Mouse (Mus musculus) stomach, embryonic 16.5 days (tissue): ENCODE data around the gene Isy1. TPM values are rescaled to one million over a fixed set of nuclear protein-coding genes. Genes with fewer than 3 reads are reported as not detected.

Source experiments
- ATAC-seq: fragments of 200-750 bp; cut with Nextera tagmentation; 2 replicates; pipeline ENCODE4 v1.8.0; 2017; ENCODE audit warnings: moderate number of reproducible peaks, moderate TSS enrichment; ENCODE audit not compliant: insufficient read depth, low FRiP score
- H3K27ac ChIP-seq: fragments of 300-500 bp; sonication (generic); 2 replicates; pipeline ENCODE4 v1.5.1; 2014; ENCODE audit warnings: low read length
- H3K27me3 ChIP-seq: fragments of 300-500 bp; sonication (generic); 2 replicates; pipeline ENCODE4 v1.6.1; 2014; ENCODE audit warnings: low read length, control low read depth, mixed read lengths; ENCODE audit not compliant: control insufficient read depth, insufficient read depth
- H3K36me3 ChIP-seq: fragments of 300-500 bp; sonication (generic); 2 replicates; pipeline ENCODE4 v1.6.1; 2014; ENCODE audit warnings: low read length; ENCODE audit not compliant: control insufficient read depth, insufficient read depth
- H3K4me1 ChIP-seq: fragments of 300-500 bp; sonication (generic); 2 replicates; pipeline ENCODE4 v1.6.1; 2014; ENCODE audit warnings: low read length, control low read depth, mixed read lengths; ENCODE audit not compliant: control insufficient read depth, insufficient read depth
- H3K4me2 ChIP-seq: fragments of 300-500 bp; sonication (generic); 2 replicates; pipeline ENCODE4 v1.6.1; 2014; ENCODE audit warnings: low read depth, low read length, mixed read lengths
- H3K4me3 ChIP-seq: fragments of 300-500 bp; sonication (generic); replicated peaks from 2 replicates; pipeline ENCODE4 v1.5.1; 2014; ENCODE audit warnings: mild to moderate bottlenecking, low read length
- H3K9ac ChIP-seq: fragments of 300-500 bp; sonication (generic); 2 replicates; pipeline ENCODE4 v1.6.1; 2014; ENCODE audit warnings: low read length
- H3K9me3 ChIP-seq: fragments of 300-500 bp; sonication (generic); replicated peaks from 2 replicates; pipeline ENCODE4 v1.6.1; 2016; ENCODE audit warnings: low read length, control low read depth; ENCODE audit not compliant: control insufficient read depth
- WGBS: fragments of 180-500 bp; shearing (Covaris S2); extraction: QIAGEN DNeasy Blood & Tissue Kit; methylation state at CpG from one replicate; pipeline ENCODE4 v1.1.7; 2014; 5-methylcytosine and 5-hydroxymethylcytosine counted together
- polyA plus RNA-seq: library from polyadenylated mRNA; unstranded; fragments of >200 nt; fragmentation: Nextera tagmentation; extraction: Ambion mirVana; gene quantifications from 2 replicates; pipeline ENCODE4 v1.2.1, GENCODE M21; 2015

Isy1 gene
- polyA plus RNA-seq, 1 experiment from 2014 or later, result 48.1 TPM

- 79% methylated on average over 4 of the region's 4 CpGs for WGBS
- Histone ChIP-seq H3K9me3 (no peaks in the 10 kb centered on the region), H3K36me3 (no peaks in the 10 kb centered on the region), H3K27ac (no peak overlapping the region), H3K4me3 (no peak overlapping the region), H3K27me3 (no peaks in the 10 kb centered on the region), H3K4me2 (no peak overlapping the region), H3K9ac (no peak overlapping the region), H3K4me1 (peaks cover 8% of the 10 kb centered on the region)
- no peak for ATAC-seq
Measured at GRCm38 (mm10) chr6:87853446-87853845, 14.8 kb upstream of the Isy1 start.

DNA sequence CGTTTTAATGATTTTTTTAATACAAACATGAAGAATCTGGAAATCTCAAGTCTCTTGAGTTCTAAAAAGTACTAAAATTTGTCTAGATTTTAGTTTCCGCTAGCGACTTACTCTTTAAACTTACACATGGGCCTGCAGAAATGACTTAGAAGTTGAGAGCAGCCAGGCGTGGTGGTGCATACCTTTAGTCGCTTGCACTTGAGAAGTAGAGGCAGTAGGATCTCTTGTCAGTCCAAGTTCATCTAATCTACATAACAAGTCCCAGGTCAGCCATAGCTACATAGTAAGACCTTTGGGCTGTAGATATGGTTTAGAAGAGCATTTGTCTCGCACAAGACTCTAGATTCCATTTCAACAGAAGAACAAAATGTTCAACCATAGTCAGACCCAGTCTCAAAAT lies 13.3 kb upstream of the Isy1 start:
- H3K4me2 ChIP-seq, result no peak overlapping the region
- 78% methylated on average over 6 of the region's 6 CpGs for WGBS

GRCm38 (mm10) chr6:87850900-87851614 lies 12.5 kb upstream of the Isy1 start, which contains the start of gene Cnbp:
Gene Cnbp (minus strand): TSS chr6:87851106.
- Histone ChIP-seq H3K36me3 (no peaks in the 10 kb centered on the region), H3K4me3 (peak within 1 kb of the TSS; percentile 96), H3K27me3 (no peaks in the 10 kb centered on the region), H3K9me3 (no peaks in the 10 kb centered on the region), H3K9ac (peak within 1 kb of the TSS; percentile 97), H3K27ac (peak within 1 kb of the TSS; percentile 96), H3K4me2 (peak within 1 kb of the TSS; percentile 95), H3K4me1 (peaks cover 16% of the 10 kb centered on the region)
- WGBS, result under 1% methylated on average over 55 of the region's 55 CpGs
- peak; percentile 99 for ATAC-seq

More for the DNA sequence above, 13.3 kb upstream of the Isy1 start:
- ATAC-seq, result no peak
- H3K4me1 ChIP-seq, result peaks cover 16% of the 10 kb centered on the region
- no peaks in the 10 kb centered on the region for H3K9me3 ChIP-seq
- H3K9ac ChIP-seq, result no peak overlapping the region
- H3K27ac ChIP-seq, result no peak overlapping the region
- no peaks in the 10 kb centered on the region for H3K27me3 ChIP-seq
- H3K36me3 ChIP-seq, result no peaks in the 10 kb centered on the region
- no peak overlapping the region for H3K4me3 ChIP-seq

GRCm38 (mm10) chr6:87850155-87850899 lies 11.7 kb upstream of the Isy1 start:
- H3K9ac ChIP-seq, result peak overlapping the region; percentile 93
- ATAC-seq, result peak; percentile 63
- peak overlapping the region; percentile 96 for H3K4me3 ChIP-seq
- H3K4me2 ChIP-seq, result peak overlapping the region; percentile 86
- H3K36me3 ChIP-seq, result peaks cover under 1% of the 10 kb centered on the region; the same call in 1 of the 2 replicates
- peaks cover 16% of the 10 kb centered on the region for H3K4me1 ChIP-seq
- H3K9me3 ChIP-seq, result no peaks in the 10 kb centered on the region
- H3K27ac ChIP-seq, result peak overlapping the region; percentile 91
- no peaks in the 10 kb centered on the region for H3K27me3 ChIP-seq
- WGBS, result under 1% methylated on average over 73 of the region's 73 CpGs

DNA sequence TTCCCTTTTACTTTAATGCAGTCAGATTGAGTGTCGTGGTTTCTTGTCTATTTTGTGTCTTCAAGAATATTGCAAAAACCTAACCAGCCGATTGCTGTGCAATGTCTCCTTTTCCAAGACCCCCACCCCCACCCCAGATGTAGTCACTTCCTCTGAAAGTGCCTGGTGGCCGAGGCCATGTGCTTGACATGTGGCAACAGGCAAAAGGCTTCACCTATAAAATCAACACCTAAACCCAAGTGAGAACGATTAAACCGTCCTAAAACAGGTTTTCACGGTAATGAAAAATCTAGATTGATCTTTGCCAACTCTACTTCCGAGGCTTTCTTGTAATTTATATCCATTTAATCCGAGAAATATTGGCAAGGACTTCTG lies 11.2 kb upstream of the Isy1 start:
- no peaks in the 10 kb centered on the region for H3K27me3 ChIP-seq
- H3K9me3 ChIP-seq, result no peaks in the 10 kb centered on the region
- WGBS, result under 1% methylated on average over 8 of the region's 8 CpGs
- H3K27ac ChIP-seq, result peak overlapping the region; percentile 91
- peak overlapping the region; percentile 93 for H3K9ac ChIP-seq
- peaks cover 6% of the 10 kb centered on the region for H3K36me3 ChIP-seq
- peak overlapping the region; percentile 96 for H3K4me3 ChIP-seq
- H3K4me2 ChIP-seq, result peak overlapping the region; percentile 86
- H3K4me1 ChIP-seq, result peaks cover 16% of the 10 kb centered on the region
- no peak for ATAC-seq

GRCm38 (mm10) chr6:87846813-87847212 lies 8.2 kb upstream of the Isy1 start:
- H3K9me3 ChIP-seq, result no peaks in the 10 kb centered on the region
- ATAC-seq, result no peak
- peaks cover 16% of the 10 kb centered on the region for H3K4me1 ChIP-seq
- no peak overlapping the region for H3K27ac ChIP-seq
- 79% methylated on average over 1 of the region's 1 CpGs for WGBS
- H3K4me2 ChIP-seq, result peak overlapping the region; percentile 48; the same call in 1 of the 2 replicates
- H3K36me3 ChIP-seq, result peaks cover 31% of the 10 kb centered on the region
- no peak overlapping the region; the same call in 1 of the 2 replicates for H3K4me3 ChIP-seq
- H3K27me3 ChIP-seq, result no peaks in the 10 kb centered on the region
- no peak overlapping the region for H3K9ac ChIP-seq

DNA sequence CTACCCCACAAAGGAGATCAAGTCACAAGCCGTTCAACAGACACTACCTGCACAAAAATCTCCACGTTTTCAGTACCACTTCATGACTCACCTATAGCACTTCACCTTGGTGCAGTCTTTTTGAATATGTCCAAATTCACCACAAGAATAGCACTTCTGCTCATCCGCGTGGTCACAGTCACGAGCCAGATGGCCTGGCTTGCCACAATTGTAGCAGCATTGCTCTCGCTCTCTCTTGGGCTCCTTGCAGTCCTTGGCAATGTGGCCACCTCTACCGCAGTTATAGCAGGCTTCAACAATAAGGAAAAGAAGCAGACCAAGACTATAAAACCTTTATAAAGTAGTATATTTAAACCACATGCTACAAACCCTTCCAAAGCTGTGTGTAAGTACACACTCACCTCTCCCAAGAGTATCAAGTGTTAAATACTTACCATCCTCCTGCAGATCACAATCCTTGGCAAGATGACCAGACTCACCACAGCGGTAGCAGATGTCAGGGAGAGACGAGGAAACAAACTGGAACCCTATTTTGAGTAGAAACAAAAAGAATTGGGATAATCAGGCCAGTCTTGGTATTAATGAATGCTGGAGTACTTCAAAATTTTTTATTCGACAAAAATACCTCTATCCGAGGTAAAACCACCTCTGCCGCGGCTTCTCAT lies 6.6 kb upstream of the Isy1 start:
- Histone ChIP-seq H3K9ac (no peak overlapping the region), H3K27me3 (no peaks in the 10 kb centered on the region), H3K27ac (no peak overlapping the region), H3K36me3 (peaks cover 31% of the 10 kb centered on the region), H3K9me3 (no peaks in the 10 kb centered on the region), H3K4me3 (no peak overlapping the region), H3K4me2 (no peak overlapping the region), H3K4me1 (peaks cover 13% of the 10 kb centered on the region)
- 92% methylated on average over 13 of the region's 13 CpGs for WGBS
- no peak for ATAC-seq

GRCm38 (mm10) chr6:87842254-87842653 lies 3.7 kb upstream of the Isy1 start:
- no peak overlapping the region for H3K27ac ChIP-seq
- H3K4me1 ChIP-seq, result peaks cover 8% of the 10 kb centered on the region; the same call in 1 of the 2 replicates
- no peak overlapping the region for H3K4me2 ChIP-seq
- H3K4me3 ChIP-seq, result no peak overlapping the region
- no peaks in the 10 kb centered on the region for H3K9me3 ChIP-seq
- peaks cover 31% of the 10 kb centered on the region for H3K36me3 ChIP-seq
- H3K27me3 ChIP-seq, result no peaks in the 10 kb centered on the region
- no peak overlapping the region for H3K9ac ChIP-seq
- 11% methylated on average over 1 of the region's 1 CpGs for WGBS
- no peak for ATAC-seq

GRCm38 (mm10) chr6:87841635-87842034 lies 3.0 kb upstream of the Isy1 start:
- 75% methylated on average over 8 of the region's 8 CpGs for WGBS
- H3K9me3 ChIP-seq, result no peaks in the 10 kb centered on the region
- H3K27me3 ChIP-seq, result no peaks in the 10 kb centered on the region
- no peak overlapping the region for H3K4me3 ChIP-seq
- H3K36me3 ChIP-seq, result peaks cover 31% of the 10 kb centered on the region
- H3K9ac ChIP-seq, result no peak overlapping the region
- no peak overlapping the region for H3K27ac ChIP-seq
- H3K4me2 ChIP-seq, result no peak overlapping the region
- no peak for ATAC-seq
- peaks cover 6% of the 10 kb centered on the region; the same call in 1 of the 2 replicates for H3K4me1 ChIP-seq
